Mouse (Mus musculus) kidney, postnatal 25 days (tissue): ENCODE results near the gene Hist1h2bg.
"Not testable (repeated sequence)": the region's sequence is repeated elsewhere in the genome, so short reads cannot be mapped to it uniquely, and the experiment has no call there.

Experiments
- DNase-seq, 2 experiments: peaks; one replicate each; pipeline ENCODE4 v3.0.0; 2021; ENCODE audit warnings: mixed read lengths in 2 of 2

Hist1h2bg gene

GRCm38 (mm10) chr13:23584331-23584730 lies 13.1 kb downstream of the Hist1h2bg start:
- DNase-seq, result no peak

GRCm38 (mm10) chr13:23585029-23585441 lies 13.8 kb downstream of the Hist1h2bg start:
- DNase-seq, result peak; percentile 71 to 82

GRCm38 (mm10) chr13:23585442-23586098 lies 14.4 kb downstream of the Hist1h2bg start:
- DNase-seq, result peak; percentile 43 to 75

- no peak for DNase-seq
These were observed 15.1 kb downstream of the Hist1h2bg start for GRCm38 (mm10) chr13:23586099-23586939.

- DNase-seq, result no peak
These were observed 15.7 kb downstream of the Hist1h2bg start for GRCm38 (mm10) chr13:23586940-23587225.

- DNase-seq, result no peak
These were observed 20.0 kb downstream of the Hist1h2bg start for GRCm38 (mm10) chr13:23591206-23591605.

- not testable (repeated sequence) for DNase-seq
These were observed 20.7 kb downstream of the Hist1h2bg start for GRCm38 (mm10) chr13:23591886-23592285.

- DNase-seq, result no peak
These were observed 21.4 kb downstream of the Hist1h2bg start for GRCm38 (mm10) chr13:23592614-23593013.

GRCm38 (mm10) chr13:23593051-23593770 lies 22.0 kb downstream of the Hist1h2bg start:
- DNase-seq, result peak; percentile 12 to 54

GRCm38 (mm10) chr13:23595185-23595584 lies 24.0 kb downstream of the Hist1h2bg start:
- DNase-seq, result no peak

- no peak for DNase-seq
These were observed 24.6 kb downstream of the Hist1h2bg start for GRCm38 (mm10) chr13:23595622-23596372.

- DNase-seq, result peak; percentile 73 to 84
These were observed 26.8 kb downstream of the Hist1h2bg start for GRCm38 (mm10) chr13:23597957-23598356.

GRCm38 (mm10) chr13:23603182-23603699 lies 32.0 kb downstream of the Hist1h2bg start:
- DNase-seq, result no peak

GRCm38 (mm10) chr13:23604452-23604851 lies 33.3 kb downstream of the Hist1h2bg start:
- DNase-seq, result no peak

- DNase-seq, result no peak
These were observed 33.9 kb downstream of the Hist1h2bg start for GRCm38 (mm10) chr13:23605052-23605451.

GRCm38 (mm10) chr13:23609209-23609608 lies 38.0 kb downstream of the Hist1h2bg start:
- no peak for DNase-seq

GRCm38 (mm10) chr13:23609844-23610243 lies 38.6 kb downstream of the Hist1h2bg start:
- no peak for DNase-seq

GRCm38 (mm10) chr13:23610393-23610792 lies 39.2 kb downstream of the Hist1h2bg start:
- no peak for DNase-seq

GRCm38 (mm10) chr13:23611638-23612037 lies 40.4 kb downstream of the Hist1h2bg start:
- no peak for DNase-seq

- no peak for DNase-seq
These were observed 49.0 kb downstream of the Hist1h2bg start for GRCm38 (mm10) chr13:23620056-23620732.

- DNase-seq, result peak; percentile 70 to 84
These were observed 49.7 kb downstream of the Hist1h2bg start, which contains the start of gene Hist1h2be for GRCm38 (mm10) chr13:23620733-23621531. Hist1h2be (minus strand) TSS chr13:23621124.
